Mouse (Mus musculus): ENCODE data around the gene Rwdd2b.

Gene Rwdd2b

DNA sequence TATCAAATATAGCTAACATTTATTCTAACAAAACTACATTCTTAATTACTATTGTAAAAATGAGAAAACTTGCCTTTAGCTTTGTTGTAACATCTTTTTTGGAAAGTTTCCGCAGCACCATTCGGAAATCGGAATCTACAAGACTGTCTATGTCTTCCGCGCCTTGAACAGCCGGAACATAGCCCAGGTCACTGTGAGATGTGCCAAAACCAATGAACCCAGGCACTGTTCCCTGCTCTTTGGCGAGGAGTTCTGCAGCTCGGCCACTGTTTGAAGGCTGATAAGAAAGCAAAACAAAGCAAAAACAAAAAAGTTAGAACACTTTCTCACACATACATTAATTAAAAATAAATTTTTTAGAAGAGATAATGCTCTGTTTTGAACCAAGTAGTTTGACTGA lies 12.9 kb downstream of the Rwdd2b start:
- CTCF ChIA-PET = interaction anchor here (0.6 kb wide), 2 partner anchors 26 to 29 kb away, joined by 3 to 5 read pairs; no protein-coding TSS in a partner anchor

DNA sequence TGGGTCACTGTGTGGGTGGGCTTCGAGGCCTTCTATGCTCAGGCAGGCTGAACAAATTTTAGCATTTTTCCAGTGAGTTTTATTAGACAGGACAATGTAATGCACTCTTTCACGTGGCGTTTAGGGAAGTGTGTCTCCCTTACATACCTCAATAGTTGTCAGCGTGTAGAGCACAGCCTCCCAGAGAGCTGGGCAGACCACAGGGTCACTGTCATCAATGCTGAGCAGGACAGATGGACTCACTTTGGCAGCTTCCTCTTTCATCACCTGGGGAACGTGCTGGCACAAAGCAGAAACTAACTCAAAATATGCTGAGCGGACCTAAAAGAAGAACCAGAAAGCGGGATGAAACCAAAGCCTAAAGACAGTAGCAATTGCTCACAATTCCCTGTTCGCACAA lies 19.7 kb downstream of the Rwdd2b start:
- CTCF ChIA-PET = no interaction called here

DNA sequence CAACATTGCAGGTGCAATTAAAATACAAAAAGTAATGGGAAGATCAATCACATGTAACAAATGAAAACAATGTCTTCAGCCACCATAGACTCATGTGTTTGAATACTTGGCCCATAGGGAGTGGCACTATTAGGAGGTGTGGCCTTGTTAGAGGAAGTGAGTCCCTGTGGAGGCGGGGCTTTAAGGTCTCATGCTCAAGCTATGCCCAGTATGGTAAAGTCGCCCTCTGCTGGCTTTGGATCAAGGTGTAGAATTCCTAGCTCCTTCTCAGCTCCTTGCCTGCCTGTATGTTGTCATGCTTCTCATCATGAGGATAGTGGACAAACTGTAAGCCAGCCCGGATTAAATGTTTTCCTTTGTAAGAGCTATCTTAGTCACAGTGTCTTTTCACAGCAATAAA lies 35.4 kb downstream of the Rwdd2b start:
- CTCF ChIA-PET = no interaction called here

DNA sequence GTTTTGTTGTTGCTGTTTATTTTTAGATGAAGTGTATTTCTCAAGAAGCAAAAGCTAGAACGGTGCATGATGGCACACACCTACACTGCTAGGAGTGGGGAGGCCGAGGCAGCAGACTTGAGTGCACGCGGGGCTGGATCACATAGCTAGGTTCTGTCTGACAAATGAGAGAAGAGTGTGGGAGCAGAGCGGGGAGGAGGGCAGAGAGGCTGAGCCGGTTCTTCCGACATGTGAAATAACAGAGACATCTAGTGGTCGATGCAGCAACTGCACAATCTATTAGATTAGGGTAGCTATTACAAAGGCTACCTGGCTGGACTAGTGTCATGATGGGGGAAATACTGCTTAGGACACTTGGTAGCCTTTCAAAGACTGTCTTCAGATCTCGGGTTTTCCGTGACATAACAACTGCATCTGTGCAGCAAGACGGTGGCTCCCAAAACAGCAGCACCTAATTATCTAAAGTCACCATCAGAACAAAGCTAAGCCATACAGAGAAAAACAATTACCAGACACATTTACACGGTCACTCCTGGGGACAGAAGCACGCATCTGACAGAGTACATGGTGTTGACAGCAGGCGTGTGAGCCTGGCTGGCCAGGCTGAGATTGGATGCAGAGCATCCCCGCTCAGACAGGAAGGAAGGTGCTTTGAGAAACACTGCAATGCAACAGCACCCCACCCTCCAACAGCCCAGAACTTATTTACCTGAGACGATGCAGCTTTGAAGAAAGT lies 46.4 kb downstream of the Rwdd2b start:
- CTCF ChIA-PET = no interaction called here

DNA sequence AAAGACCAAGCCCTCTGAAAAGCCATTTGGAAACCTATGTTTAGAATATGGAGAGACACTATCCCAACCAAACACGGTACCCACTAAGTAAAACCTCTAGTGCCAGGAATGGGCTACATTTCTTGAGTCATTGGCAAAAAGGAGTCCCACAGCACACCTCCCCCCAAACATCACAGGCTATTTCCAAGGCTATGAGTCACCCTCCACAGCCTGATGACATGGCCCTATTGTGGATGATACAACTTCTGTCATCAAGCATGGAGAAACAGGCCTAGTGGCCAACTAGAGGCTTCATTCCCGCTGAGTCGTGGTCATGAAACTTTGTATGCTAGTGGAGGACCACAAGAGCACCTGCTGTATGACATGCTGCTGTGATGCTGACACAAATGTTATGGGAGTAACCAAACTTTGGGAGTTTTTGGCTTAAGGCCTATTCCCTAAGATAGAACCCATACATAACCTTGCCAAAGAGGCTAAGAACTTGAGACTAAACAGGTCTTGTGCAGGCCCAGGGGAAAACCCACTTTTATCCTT lies 52.9 kb downstream of the Rwdd2b start:
- CTCF ChIA-PET = no interaction called here

DNA sequence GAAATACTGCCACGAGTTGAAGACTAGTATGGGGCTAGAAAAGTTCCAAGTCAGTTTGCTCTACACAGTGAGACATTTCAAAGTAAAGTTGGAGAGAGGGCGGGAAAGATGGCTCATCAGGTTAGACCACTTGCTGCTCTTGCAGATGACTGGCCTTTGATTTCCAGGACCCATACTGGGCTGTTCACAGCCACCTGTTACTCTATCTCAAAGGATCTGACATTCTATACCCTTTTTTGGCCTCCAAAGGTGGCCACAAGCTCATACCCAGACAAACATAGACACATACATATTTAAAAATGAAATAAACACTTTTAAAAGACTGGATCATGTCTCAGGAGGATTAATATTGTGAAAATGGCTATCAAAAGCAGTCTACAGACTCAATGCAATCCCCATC lies 56.0 kb downstream of the Rwdd2b start:
- CTCF ChIA-PET = no interaction called here
